Mouse (Mus musculus) lung, postnatal 25 days (tissue): ENCODE results near the gene Vegfa.
A peak's percentile ranks its signal among the peaks of the same experiment; 100 is the strongest.

ENCODE experiments used
- DNase-seq: peaks from one replicate; pipeline ENCODE4 v3.0.0; 2022; ENCODE audit warnings: low spot score

The Vegfa gene

GRCm38 (mm10) chr17:46032257-46032991 lies at the start of gene Vegfa:
Vegfa (minus strand) TSS chr17:46032369.
- peak; percentile 94 for DNase-seq

DNA sequence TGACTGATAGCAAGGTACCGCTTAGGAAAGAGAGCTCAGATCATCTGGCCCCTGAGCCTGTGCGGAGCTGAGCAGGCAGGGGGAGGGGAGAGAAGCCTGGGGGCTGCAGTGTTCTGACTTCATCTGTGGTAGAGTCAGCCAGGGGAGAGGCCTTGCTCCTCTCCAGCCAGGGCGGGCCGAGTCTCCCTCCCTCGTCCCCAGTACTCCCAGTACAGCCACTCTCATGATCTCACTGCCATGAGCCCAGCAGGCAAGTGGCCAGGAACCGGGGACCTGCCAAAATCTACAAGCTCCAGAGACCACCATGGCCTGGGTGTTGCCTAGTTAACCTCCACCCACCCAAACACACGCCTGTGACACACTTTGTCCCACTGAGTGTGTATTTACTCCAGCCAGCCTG lies 49.5 kb upstream of the Vegfa start:
- DNase-seq, result peak; percentile 38

GRCm38 (mm10) chr17:46081042-46081441 lies 48.9 kb upstream of the Vegfa start:
- DNase-seq, result peak; percentile 67

DNA sequence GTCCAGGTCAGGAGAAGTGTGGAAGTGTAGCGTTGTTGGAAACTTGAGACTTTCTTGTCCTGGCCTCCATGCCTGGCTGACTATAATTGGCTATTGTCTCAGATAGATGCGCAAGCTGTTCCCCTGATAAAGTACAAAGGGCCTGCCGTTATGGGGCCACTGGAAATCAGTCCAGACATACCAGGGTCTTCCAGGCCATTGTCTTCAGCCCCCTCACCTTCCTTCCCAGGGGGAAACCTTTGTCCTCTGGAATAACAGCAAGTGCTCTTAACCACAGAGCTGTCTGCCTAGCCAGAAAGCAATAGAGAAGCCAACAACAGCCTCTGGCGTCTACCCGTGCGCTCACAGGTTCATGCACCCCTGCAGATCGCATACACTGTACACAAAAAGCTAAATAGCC lies 48.2 kb upstream of the Vegfa start:
- DNase-seq, result no peak

GRCm38 (mm10) chr17:46079037-46079436 lies 46.9 kb upstream of the Vegfa start:
- no peak for DNase-seq

DNA sequence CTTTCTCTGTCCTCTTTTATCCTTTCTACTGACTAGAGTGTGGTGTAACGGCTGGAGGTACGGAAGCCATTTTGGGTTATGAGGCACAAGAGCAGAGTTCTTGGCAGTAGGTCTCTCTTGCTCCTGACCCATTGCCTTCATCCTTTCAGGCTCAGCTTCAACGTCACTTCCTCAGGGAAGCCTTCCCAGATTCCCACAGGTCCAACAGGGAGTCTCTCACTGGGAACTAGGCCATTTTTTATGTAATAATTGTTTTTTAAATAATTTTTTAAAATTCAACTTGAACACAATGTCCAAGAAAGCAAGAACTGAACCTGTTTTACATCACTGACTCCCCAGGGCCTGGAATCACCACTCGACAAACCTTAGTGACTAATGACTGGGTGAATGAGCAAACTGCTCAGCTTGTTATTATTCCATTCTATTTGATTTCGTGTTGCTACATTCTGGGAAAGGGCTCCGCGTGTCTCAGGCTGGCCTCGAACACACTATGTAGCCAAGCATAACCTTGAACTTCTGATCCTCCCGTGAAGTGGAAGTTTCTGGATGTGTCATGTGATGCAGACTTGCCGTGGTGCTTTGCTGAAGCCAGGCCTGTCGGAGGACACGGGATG lies 45.9 kb upstream of the Vegfa start:
- no peak for DNase-seq

- peak; percentile 48 for DNase-seq
Measured at GRCm38 (mm10) chr17:46076260-46076551, 44.0 kb upstream of the Vegfa start.

DNA sequence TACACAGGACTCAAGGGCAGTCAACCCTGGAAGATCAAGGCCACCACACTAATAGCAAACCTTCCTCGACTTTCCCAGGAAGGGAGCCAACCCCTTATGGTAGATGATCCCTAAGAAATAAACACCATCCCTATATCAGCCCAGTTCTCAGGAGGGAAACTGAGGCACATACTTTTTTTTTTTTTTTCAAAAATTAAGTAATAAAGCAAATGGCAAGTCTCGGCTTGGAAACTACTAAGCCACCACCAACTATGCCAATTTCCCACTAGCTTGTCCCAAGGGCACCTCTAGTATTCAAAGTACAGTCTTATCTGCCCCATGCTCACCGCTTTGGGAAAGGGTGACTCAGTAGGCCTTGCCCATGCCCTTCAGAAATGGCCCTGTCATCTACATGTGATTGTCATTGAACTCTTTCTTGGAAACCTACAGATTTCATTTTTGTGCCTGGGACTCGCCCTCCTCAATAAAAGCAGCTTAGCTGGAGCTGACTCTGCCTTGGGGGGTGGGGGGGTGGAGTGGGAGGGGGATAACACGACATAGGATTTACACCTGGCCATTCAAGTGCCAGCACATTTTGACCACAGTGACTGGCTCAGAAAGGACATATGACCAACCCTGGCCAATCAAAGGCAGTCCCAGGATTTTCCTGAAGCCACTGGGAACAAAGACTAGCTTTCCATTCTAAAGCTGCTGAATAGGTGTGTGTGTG lies 43.5 kb upstream of the Vegfa start:
- no peak for DNase-seq

- peak; percentile 74 for DNase-seq
Measured at GRCm38 (mm10) chr17:46075116-46075485, 42.9 kb upstream of the Vegfa start.

DNA sequence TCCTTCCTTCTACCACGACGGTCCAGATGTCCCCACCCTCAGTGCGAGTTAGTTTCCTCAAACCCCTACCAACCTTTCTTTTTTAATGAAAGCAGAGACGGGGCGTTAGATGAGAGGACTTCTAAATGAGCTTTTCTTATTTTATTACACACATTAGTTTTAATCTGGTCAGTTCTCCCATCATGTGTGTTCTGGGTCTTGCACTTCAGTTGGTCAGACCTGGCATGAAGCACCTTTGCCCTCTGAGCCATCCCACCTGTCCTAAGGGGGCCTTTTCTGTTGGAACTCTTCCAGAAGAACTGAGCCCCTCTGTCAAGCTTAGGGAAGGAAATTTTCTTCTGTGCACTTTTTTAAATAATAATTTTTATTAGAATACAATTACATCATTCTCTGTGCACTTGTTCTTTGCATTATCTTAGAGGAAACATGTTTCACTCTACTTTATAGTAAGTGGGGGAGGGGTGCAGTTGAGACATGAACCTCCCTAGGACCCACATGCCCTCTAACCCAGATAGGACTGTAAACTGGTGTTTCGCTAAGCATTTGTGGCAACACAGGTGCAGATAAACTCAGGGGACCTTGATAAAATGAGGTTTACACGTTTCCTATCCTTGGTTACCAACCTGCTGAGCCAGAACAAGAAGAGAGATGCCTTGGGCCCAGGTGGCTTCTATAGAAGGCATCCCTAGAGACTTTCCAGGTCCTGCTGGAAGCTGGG lies 42.4 kb upstream of the Vegfa start:
- DNase-seq, result no peak

DNA sequence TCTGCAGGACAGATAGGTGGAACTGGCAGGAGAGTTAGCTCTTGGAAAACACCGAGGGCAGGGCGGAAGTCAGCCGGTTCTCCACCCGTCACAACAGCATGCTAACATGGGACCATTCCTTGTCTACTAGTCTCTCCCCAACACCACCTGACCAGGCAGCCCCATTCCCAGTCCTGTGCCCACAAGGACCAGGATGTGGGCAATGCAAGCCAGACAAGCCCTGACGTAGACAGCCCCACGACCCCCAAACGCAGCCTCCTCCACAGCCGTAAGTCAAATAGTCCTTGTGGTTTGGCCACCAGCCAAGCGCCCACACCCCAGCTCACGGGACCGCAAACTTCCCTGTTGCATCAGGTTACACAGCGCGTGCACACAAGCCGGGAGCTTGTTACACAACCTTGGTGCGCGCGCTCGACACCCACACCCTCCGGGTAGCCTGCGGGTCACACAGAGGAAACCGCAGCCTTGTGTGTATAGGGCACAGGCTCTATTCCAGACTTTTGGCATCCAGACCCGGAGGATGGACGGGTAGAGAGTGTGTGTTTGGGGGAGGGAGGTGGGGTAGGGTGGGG lies 41.6 kb upstream of the Vegfa start:
- peak; percentile 93 for DNase-seq

- no peak for DNase-seq
Measured at GRCm38 (mm10) chr17:46071531-46071930, 39.4 kb upstream of the Vegfa start.

GRCm38 (mm10) chr17:46070046-46070445 lies 37.9 kb upstream of the Vegfa start:
- no peak for DNase-seq

- no peak for DNase-seq
Measured at GRCm38 (mm10) chr17:46063974-46064312, 31.8 kb upstream of the Vegfa start.

GRCm38 (mm10) chr17:46063283-46063973 lies 31.3 kb upstream of the Vegfa start:
- peak; percentile 68 for DNase-seq

DNA sequence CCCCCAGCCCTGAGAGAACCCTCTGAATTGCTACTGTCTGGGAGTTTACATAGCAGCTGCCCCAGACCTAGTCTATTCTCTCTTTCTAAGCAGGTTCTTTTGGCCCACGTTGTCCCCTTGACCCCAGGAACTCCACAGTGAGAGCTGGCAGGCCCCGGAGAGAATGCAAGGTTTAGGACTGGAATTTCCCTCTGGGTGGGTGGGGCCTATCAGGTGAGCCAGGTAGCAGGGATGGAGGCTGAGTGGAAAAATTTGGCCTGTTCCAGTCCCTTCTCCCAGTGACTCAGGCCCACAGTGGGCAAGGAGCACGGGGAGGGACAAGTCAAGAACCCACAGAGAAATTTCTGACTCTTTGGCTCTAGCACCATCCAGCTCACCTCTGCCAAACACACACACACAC lies 28.1 kb upstream of the Vegfa start:
- DNase-seq, result no peak

DNA sequence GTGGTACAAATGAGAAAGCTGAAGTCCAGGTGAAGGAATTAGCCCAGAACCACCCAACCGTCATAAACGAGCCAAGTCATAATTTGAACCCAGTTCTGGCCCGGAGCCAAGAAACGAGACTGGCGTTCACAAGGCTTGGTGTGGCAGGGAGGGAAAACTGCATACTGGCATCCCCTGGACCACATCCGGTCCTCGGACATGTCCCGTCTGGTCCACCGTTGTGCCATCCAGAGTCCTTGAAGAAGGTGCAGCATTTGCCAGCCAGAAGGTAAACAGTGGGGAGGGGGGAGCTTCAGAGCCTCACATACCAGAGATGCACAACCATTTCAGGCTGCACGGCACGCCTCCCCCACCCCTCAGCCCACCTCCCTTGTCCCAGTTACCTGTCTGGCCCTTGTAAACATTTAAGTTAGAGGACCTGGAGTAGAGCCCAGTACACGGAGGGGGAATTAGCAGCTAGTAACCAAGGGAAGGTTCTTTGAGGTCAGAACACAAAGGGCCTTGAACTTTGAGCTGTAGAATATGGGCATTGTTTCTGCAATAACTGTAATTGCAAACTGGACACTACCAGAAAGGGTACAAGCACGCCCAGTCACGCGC lies 27.2 kb upstream of the Vegfa start:
- DNase-seq, result peak; percentile 48

DNA sequence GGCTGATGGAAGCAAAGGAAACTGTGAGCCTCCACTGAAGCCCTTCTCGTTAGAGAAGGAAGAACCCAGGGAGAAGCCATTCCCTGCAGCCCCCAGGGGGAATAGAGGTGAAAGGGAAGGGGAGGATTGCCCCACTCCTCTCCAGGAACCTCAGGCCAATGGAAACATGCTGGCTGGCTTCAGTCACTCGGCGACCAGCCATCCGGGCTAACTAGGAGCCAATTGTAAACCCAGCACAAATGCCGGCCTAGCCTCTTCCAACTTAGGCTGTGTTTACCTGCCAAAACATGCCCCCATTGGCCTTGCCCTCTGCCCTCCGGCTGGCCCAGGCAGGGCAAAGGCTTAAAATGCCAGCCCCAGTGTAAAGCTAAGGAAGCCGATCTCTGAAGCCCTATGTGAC lies 24.1 kb upstream of the Vegfa start:
- no peak for DNase-seq

DNA sequence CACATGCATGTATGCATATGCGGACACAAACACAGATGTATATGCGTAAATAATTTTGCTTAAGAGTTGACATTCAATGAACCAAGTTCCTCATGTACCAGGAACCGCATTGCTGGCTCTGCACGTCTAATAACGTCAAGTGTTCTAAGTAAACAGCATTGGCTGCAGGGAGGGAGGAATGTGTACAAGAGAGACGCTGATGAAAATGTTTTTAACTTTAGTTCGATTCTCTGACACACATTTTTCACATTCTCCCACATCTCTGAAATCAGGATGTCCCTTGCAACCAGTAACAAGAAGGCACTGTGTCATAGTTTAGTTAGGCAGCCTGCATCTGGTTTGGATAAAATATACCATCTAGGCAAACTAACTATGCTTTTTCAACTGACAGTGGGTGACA lies 23.6 kb upstream of the Vegfa start:
- no peak for DNase-seq

DNA sequence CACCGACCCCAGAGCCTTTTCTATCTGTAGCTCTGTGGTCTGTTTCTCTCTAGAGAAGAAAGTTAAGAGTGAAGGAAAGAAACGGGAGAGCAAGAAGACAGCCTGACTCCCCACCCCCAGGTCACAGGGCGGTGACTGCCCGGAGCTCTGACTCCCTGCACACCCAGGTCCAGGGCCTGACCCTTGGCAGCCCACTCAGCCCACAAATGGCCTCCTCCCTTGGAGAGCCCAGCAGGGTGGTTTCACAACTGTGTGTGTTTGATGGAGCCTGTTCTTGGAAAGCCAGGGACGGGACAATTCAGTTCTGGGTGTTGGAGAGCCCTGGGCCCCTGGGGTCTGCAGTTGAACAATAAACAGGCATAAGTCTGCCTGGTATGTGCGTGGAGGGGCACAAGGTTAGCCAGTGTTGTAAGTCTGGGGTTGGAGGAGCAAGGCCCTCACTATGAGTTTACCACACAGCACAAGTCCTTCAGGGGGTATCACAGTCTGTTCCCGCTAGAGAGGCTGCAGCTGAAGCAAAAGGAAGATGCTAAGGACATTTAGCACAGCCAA lies 21.2 kb upstream of the Vegfa start:
- no peak for DNase-seq

DNA sequence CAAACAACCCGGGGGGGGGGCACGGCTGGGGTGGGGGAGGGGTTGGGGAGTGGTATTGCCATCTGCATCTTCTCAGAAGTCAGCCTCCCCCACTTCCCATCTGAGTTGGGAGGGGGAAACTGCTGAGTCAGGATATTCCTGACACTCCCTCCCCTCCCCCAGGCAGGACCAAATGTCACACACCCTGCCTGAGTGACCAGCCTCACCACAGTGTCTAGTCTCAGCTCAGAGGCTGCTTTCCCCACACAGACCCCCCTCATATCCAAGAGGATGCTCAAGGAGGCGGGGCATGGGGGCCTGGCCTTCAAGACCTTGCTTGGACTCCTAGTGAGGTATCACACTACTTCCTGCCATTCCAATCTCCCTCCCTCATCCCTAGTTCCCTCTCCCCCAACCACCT lies 20.0 kb upstream of the Vegfa start:
- no peak for DNase-seq
